Mouse (Mus musculus): ENCODE results near the gene Eif4e.
"Not testable (repeated sequence)": the region's sequence is repeated elsewhere in the genome, so short reads cannot be mapped to it uniquely, and the experiment has no call there.

Gene Eif4e

DNA sequence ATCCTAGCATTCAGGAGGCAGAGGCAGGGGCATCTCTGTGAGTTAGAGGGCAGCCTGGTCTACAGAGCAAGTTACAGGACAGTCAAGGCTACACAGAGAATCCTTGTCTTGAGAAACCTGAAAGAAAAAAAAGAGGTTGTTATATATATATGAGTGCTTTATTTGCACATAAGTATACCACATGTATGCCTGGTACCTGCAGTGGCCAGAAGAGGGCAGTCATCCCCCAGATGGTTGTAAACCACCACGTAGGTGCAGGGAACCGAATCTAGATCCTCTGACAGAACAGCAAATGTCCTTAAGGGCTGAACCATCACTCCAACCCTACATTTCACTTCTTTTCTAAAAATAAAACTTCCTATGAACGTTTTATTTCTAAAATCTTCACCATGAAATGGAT lies 8.1 kb upstream of the Eif4e start:
- DNase-seq (ENCODE audit: low read depth, low spot score), result peak; percentile 71

DNA sequence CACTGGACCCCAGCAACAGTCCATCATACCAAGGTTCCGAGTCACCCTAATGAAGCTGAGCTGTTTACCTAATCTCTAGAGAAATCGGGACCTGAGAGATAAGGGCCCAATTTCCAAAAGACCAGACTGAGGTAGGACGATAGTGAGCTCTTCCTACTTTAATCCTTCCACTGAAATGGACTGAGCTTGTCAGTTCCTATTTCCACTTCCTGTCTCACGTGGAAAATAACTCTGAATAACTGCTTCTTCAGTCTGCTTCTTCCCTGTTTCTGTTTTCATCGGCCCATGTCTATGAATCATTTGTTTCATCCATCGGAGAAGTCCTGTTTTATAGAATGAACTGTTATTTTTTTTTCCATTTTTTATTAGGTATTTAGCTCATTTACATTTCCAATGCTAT lies 6.8 kb upstream of the Eif4e start:
- no peak for DNase-seq (ENCODE audit: low read depth, low spot score)

- no peak for DNase-seq (ENCODE audit: low read depth, low spot score)
Observed at GRCm38 (mm10) chr3:138523956-138524355, 2.0 kb upstream of the Eif4e start.

- DNase-seq (ENCODE audit: low read depth, low spot score), result no peak
Observed at GRCm38 (mm10) chr3:138525494-138525893, 485 bp upstream of the Eif4e start.

- DNase-seq (ENCODE audit: low read depth, low spot score), result peak; percentile 99
Observed at GRCm38 (mm10) chr3:138526916-138527666, 1.1 kb downstream of the Eif4e start.

DNA sequence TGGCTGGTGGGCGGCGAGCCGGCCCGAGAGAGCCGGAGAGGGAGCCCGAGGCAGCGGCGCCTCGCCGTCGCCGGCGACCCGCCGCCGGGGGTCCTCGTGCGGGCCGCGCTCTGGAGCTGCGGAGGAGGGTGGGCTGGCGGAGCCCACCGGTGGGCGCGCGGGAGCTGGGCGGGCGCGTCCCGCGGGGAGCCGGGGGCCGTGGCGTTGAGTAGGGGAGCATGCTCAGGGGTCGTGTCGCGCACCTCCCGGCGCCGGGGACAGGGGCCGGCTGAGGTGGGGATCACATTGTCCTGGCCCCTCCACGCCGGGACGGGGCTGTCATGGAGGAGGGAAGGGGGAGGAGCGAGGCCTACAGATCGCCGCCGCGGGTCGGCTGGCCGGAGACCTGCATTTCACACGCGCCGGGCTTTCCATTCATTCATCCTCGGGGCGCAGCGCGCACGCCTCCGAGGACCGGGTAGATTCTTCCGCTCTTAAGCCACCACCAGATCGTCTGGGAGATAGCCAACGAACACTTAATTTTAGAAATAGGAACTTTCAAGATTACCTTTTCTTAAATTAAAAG lies 1.8 kb downstream of the Eif4e start:
- peak; percentile 90 for DNase-seq (ENCODE audit: low read depth, low spot score)

DNA sequence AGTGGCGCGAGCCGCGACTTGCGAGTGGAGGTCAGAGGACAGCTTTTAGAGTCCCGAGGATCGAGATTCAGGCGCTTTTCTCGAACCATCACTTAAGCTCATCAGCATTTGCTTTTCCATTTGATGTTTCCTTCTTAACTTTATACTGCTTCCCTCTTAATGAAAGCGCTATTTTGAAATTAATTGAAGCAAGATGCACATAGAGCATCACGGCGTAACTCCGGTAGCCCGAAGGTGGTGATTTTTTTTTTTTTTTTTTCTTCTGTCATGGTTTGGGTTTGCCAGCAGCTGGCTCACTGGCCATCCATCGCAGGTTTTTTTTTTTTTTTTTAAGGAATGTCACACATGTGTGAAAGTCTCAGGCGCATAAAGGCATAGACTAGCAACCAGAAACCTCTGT lies 2.3 kb downstream of the Eif4e start:
- no peak for DNase-seq (ENCODE audit: low read depth, low spot score)

DNA sequence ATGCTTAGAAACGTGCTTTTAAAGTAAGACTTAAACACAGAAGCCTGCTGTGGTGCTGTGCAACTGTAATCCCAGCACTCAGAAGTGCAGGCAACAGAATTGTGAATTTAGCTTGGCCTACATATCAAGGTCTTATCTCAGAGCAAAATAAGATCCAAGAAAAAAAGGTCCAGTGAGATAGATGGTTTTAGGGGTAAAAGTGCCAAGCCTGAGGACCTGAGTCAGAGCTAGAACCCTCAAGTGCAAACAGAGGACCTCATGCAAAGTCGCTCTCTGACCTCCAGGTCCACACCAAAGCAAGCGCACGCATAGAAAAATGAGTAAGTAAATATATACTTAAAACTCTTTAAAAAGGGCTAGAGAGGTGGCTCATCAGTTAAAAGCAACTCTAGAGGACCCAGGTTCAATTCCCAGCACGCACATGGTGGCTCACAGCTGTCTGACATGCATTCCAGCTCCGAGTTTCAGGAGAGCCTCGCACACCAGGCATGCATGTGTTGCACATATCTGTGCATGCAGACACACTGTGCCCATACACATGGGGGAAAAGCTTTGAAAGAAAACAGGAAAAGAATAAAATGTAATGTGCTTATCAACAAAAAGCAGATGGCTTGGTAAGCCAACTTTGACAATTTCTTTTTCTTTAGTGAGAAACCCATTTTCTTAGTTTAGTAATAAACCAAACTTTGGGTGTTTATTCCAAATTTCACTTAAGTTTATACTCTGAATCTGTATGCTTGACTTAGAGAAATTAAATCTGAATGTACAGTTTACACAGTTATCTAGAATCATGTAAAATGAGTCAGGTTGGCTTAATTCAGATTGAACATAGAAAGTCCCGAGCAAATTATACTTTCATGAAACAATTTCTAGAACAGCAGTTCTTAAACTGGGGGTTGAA lies 4.8 kb downstream of the Eif4e start:
- DNase-seq (ENCODE audit: low read depth, low spot score), result no peak

DNA sequence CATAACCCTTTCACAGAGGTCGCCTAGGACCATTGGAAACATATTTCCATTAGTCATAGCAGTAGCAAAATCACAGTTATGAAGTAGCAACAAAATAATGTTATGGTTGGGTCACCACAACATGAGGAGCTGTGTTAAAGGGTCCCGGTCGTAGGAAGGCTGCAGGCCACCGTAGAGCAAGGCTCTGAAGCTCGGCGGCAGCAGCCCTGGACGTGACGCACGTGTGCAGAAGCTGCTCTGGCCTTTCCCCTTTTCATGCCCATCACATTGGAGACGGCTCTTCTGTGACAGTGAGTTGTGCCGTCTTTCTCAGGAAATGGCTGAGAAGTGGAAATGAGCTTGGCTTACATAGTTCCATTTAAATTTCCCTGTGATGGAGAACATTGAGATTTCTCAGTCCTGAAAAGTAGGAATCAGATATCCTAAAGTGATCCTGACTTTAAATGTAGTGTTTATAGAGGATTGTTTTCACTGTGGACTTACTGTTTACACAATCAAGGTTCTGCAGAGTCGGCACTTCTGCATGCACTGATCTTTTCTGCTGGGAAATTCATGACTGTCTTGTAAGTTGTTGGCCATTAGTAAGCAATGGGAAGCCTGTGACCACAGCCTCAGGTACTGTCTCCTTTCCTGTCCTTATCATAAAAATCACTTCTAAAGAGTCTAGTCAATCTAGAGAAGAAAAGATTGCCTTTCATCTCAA lies 5.7 kb downstream of the Eif4e start:
- DNase-seq (ENCODE audit: low read depth, low spot score), result no peak

DNA sequence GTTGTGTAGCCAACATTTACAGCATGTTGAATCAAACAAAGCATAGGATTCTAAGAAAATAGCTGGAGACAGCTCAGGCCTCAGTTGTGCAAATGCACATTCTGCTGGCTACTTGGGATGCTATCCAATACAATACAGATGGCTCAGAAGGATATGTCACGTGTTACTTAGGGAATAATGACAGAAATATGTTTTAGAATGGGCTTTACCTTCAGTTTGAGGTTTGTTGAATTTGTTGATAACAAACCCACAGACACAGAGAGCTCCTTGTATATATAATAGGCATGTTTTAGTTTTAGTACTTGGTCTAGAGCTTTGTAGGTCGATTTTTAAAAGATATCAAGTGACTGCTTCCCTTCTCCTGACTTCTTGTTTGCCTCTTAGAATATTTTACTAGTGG lies 6.8 kb downstream of the Eif4e start:
- no peak for DNase-seq (ENCODE audit: low read depth, low spot score)

DNA sequence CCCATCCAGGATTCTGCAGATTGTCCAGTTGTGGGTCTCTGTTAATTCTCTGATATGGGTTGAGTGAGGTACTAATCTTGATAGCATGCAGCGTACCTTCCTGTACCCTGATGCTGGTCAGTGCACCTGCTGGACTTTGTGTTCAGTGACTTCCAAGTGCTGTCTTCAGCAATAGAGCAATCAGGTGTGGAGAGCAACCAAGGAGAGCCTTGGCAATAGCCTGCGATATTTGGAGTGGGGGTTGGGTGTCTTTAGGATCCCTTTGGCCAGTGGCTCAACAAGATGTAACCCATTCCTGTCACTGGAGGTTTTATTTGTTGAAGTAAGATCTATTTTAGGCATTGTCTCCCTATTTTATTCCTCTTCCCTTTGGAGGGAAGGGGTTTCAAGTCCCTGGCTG lies 10.1 kb downstream of the Eif4e start:
- DNase-seq (ENCODE audit: low read depth, low spot score), result no peak

DNA sequence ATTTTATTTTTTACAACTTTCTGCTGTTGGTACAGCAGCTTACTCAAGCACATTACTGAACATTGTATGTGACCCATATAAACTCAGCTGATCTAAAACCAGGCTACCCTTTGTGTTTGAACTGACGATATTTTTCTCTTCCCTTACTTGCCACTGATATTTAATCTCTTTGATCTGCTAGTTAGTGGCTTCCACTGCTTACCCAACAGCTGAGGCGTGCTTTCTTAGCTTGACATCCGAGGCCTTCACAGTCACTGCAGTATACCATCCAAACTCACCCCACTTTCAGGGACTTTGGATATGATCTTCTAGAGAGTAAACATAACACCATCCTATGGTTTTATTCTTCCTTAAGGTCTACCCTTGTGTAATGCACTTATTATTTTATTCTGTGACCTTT lies 16.6 kb downstream of the Eif4e start:
- DNase-seq (ENCODE audit: low read depth, low spot score), result no peak

GRCm38 (mm10) chr3:138544117-138544516 lies 18.1 kb downstream of the Eif4e start:
- DNase-seq (ENCODE audit: low read depth, low spot score), result no peak

DNA sequence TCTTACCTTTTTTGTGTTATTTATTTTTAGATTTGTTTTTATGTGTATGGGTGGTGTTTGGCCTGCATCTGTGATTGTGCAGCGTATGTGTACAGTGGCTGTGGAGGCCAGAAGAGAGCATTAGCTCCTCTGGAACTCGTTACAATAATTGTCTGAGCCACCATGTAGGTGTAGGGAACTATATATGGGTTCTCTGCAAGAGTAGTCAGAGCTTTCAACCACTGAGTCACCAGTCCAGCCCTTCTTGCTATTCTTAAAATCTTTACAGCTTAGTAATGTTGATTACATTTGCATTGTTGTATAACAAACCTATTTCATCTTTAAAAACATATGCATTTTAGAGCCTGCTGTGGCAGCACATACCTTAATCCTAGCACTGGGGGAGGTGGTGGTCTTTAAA lies 20.7 kb downstream of the Eif4e start:
- no peak for DNase-seq (ENCODE audit: low read depth, low spot score)

DNA sequence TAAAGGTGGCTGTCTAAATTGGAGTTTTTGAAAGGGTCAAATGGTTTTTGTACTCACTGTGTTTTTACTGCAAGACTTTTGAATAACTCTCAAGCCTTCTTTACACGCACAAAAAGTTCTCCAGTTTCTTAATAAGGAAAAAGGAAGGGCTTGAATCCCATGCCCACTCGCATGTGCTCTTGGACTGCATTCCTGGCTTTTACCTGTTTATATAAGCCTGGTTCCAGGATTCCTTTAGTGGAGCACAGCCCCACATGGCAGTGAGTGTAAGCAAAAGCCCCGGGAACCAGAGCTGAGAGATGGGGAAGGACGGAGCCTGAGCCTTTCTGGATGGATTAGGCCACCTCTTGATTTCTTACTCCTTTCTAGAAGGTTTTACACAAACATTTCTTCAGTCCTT lies 23.1 kb downstream of the Eif4e start:
- DNase-seq (ENCODE audit: low read depth, low spot score), result no peak

GRCm38 (mm10) chr3:138550336-138551123 lies 24.6 kb downstream of the Eif4e start:
- no peak for DNase-seq (ENCODE audit: low read depth, low spot score)

GRCm38 (mm10) chr3:138555279-138555678 lies 29.3 kb downstream of the Eif4e start:
- not testable (repeated sequence) for DNase-seq (ENCODE audit: low read depth, low spot score)

DNA sequence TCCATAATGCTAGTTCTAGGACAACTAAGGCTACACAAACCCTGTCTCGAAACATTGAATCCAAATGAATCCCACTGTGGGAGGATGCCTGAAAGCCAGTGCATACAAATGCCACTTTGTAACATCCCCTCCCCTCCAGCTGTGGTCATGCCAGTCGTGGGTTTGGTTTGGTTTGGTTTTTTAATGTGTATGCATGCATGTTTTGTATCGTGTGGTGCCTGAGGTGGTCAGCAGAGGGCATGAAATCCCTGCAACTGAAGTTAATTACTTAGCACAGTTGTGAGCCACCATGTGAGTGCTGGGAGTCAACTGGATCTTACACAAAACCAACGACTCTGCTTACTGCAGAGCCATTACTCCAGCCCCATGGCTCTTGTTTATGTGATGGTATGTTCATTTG lies 32.5 kb downstream of the Eif4e start:
- DNase-seq (ENCODE audit: low read depth, low spot score), result no peak

- peak; percentile 59 for DNase-seq (ENCODE audit: low read depth, low spot score)
Observed at GRCm38 (mm10) chr3:138560242-138560641, 34.3 kb downstream of the Eif4e start.

DNA sequence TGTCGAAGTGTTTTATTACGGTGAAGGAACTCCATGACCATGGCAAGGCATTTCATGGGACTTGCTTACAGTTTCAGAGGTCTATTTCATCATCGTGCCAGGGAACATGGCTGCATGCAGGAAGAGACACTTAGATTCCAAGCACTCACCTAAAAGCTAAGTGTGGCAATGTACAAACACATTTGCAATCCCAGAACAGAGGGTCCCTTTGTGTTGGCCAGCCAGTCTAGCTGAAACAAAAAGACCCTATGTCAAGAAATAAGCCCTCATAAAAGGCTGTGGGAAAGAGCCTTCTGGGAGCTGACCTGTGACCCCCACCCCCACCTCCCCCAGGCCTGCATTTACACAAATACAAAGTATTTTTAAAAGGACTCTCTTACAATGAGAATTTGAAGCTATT lies 34.9 kb downstream of the Eif4e start:
- DNase-seq (ENCODE audit: low read depth, low spot score), result no peak

DNA sequence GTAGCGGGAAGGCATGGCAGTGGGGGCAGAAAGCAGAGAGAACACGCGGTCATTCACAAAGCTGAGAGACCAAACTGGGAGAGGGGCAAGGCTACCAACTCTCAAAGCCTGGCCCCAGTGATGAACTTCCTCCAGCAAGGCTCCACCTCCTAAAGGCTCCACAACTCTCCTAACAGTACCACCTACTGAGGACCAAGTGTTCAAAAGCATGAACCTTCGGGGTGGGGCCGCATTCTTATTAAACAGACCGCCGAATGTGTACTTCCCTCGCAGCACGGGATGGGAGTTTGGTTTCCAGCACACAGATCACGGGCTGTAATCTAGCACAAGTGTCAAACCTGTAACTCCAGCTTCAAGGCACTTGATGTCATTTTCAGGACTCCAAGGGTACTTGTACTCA lies 52.9 kb downstream of the Eif4e start:
- DNase-seq (ENCODE audit: low read depth, low spot score), result peak; percentile 87
